Mouse (Mus musculus): Measurements from ENCODE around the gene Bcl3. TPM values are rescaled to one million over a fixed set of nuclear protein-coding genes. Genes with fewer than 3 reads are reported as not detected.

Bcl3 gene
- polyA plus RNA-seq, 1 experiment from 2014 or later = 1.1 TPM

DNA sequence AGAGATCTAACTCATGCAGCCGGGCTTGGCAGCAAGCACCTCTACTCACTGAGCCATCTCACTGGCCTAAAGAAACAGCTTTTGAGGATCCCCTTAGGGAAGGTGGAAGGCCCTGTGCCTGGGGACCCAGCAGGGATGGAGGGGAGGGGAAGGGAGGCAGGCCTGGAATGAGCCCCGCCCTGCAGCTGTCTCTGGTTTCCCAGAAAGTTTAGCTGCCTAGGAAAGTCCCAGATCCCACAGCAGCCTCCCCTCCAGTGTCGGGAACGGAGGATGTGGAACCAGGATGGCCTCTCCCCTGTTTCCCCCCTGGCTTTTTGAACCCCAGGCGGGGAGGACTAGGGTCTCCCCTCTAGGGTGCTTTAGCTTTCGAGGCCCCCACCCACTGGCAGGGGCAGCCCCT is 4.2 kb upstream of the Bcl3 start:
- peaks cover 7% of the 10 kb centered on the region; the same call in 1 of the 2 replicates for H3K4me1 ChIP-seq (replicated peaks; ENCODE audit: control insufficient read depth, insufficient read depth, low read length)
- H3K9me3 ChIP-seq (ENCODE audit: control insufficient read depth, low read length) = no peaks in the 10 kb centered on the region
- H3K4me3 ChIP-seq (ENCODE audit: low read depth, low read length) = no peak overlapping the region
- ATAC-seq (replicated peaks; ENCODE audit: low FRiP score) (no peak), DNase-seq (ENCODE audit: low spot score) (no peak)
- H3K4me2 ChIP-seq (ENCODE audit: low read depth, low read length, severe bottlenecking) = no peak overlapping the region
- H3K9ac ChIP-seq (ENCODE audit: low read length) = no peak overlapping the region
- WGBS = 44% methylated on average over 6 of the region's 6 CpGs
- no peaks in the 10 kb centered on the region for H3K36me3 ChIP-seq (ENCODE audit: control insufficient read depth, insufficient read depth, low read length)
- no peak overlapping the region for H3K27ac ChIP-seq (ENCODE audit: low read depth, low read length)
- H3K27me3 ChIP-seq (ENCODE audit: control insufficient read depth, insufficient read depth, low read length) = peaks cover 19% of the 10 kb centered on the region

- Histone ChIP-seq H3K36me3 (ENCODE audit: control insufficient read depth, insufficient read depth, low read length) (no peaks in the 10 kb centered on the region), H3K9me3 (ENCODE audit: control insufficient read depth, low read length) (no peaks in the 10 kb centered on the region; the same call in 1 of the 2 replicates), H3K27me3 (ENCODE audit: control insufficient read depth, insufficient read depth, low read length) (peaks cover 25% of the 10 kb centered on the region), H3K27ac (ENCODE audit: low read depth, low read length) (no peak overlapping the region), H3K4me1 (replicated peaks; ENCODE audit: control insufficient read depth, insufficient read depth, low read length) (peaks cover 5% of the 10 kb centered on the region; the same call in 1 of the 2 replicates), H3K4me2 (ENCODE audit: low read depth, low read length, severe bottlenecking) (peak overlapping the region; percentile 36; the same call in 1 of the 2 replicates), H3K4me3 (ENCODE audit: low read depth, low read length) (no peak overlapping the region), H3K9ac (ENCODE audit: low read length) (peak overlapping the region; percentile 13)
- 24% methylated on average over 26 of the region's 26 CpGs for WGBS
- ATAC-seq (replicated peaks; ENCODE audit: low FRiP score) = peak; percentile 73
- DNase-seq (ENCODE audit: low spot score) = peak; percentile 81
Observed at GRCm38 (mm10) chr7:19824182-19824973, 1.8 kb upstream of the Bcl3 start.

GRCm38 (mm10) chr7:19823256-19824181 is 949 bp upstream of the Bcl3 start:
- Histone ChIP-seq H3K36me3 (ENCODE audit: control insufficient read depth, insufficient read depth, low read length) (no peaks in the 10 kb centered on the region), H3K9ac (ENCODE audit: low read length) (no peak overlapping the region; the same call in 1 of the 2 replicates), H3K9me3 (ENCODE audit: control insufficient read depth, low read length) (no peaks in the 10 kb centered on the region; the same call in 1 of the 2 replicates), H3K4me1 (replicated peaks; ENCODE audit: control insufficient read depth, insufficient read depth, low read length) (peaks cover 5% of the 10 kb centered on the region; the same call in 1 of the 2 replicates), H3K4me2 (ENCODE audit: low read depth, low read length, severe bottlenecking) (peak overlapping the region; percentile 36; the same call in 1 of the 2 replicates), H3K27ac (ENCODE audit: low read depth, low read length) (no peak overlapping the region), H3K4me3 (ENCODE audit: low read depth, low read length) (no peak overlapping the region), H3K27me3 (ENCODE audit: control insufficient read depth, insufficient read depth, low read length) (peaks cover 28% of the 10 kb centered on the region)
- ATAC-seq (replicated peaks; ENCODE audit: low FRiP score) (no peak), DNase-seq (ENCODE audit: low spot score) (no peak)
- WGBS = 24% methylated on average over 16 of the region's 16 CpGs

- H3K27ac ChIP-seq (ENCODE audit: low read depth, low read length) = no peak overlapping the region
- WGBS = 4% methylated on average over 20 of the region's 20 CpGs
Observed at GRCm38 (mm10) chr7:19822193-19822592, 377 bp downstream of the Bcl3 start.

GRCm38 (mm10) chr7:19821633-19822032 is 937 bp downstream of the Bcl3 start:
- no peaks in the 10 kb centered on the region for H3K36me3 ChIP-seq (ENCODE audit: control insufficient read depth, insufficient read depth, low read length)
- H3K27ac ChIP-seq (ENCODE audit: low read depth, low read length) = no peak overlapping the region
- 56% methylated on average over 7 of the region's 7 CpGs for WGBS
- no peak overlapping the region for H3K4me2 ChIP-seq (ENCODE audit: low read depth, low read length, severe bottlenecking)
- no peak overlapping the region for H3K9ac ChIP-seq (ENCODE audit: low read length)
- no peaks in the 10 kb centered on the region; the same call in 1 of the 2 replicates for H3K9me3 ChIP-seq (ENCODE audit: control insufficient read depth, low read length)
- H3K27me3 ChIP-seq (ENCODE audit: control insufficient read depth, insufficient read depth, low read length) = peaks cover 32% of the 10 kb centered on the region
- DNase-seq (ENCODE audit: low spot score) = no peak
- H3K4me3 ChIP-seq (ENCODE audit: low read depth, low read length) = no peak overlapping the region
- peaks cover 9% of the 10 kb centered on the region for H3K4me1 ChIP-seq (replicated peaks; ENCODE audit: control insufficient read depth, insufficient read depth, low read length)
- no peak for ATAC-seq (replicated peaks; ENCODE audit: low FRiP score)

More at GRCm38 (mm10) chr7:19822193-19822592, 377 bp downstream of the Bcl3 start:
- DNase-seq (ENCODE audit: low spot score) = no peak
- peak overlapping the region; percentile 51 for H3K4me2 ChIP-seq (ENCODE audit: low read depth, low read length, severe bottlenecking)
- H3K4me3 ChIP-seq (ENCODE audit: low read depth, low read length) = peak overlapping the region; percentile 24
- peaks cover 28% of the 10 kb centered on the region for H3K27me3 ChIP-seq (ENCODE audit: control insufficient read depth, insufficient read depth, low read length)
- no peaks in the 10 kb centered on the region; the same call in 1 of the 2 replicates for H3K9me3 ChIP-seq (ENCODE audit: control insufficient read depth, low read length)
- peak overlapping the region; percentile 41; the same call in 1 of the 2 replicates for H3K9ac ChIP-seq (ENCODE audit: low read length)
- no peaks in the 10 kb centered on the region for H3K36me3 ChIP-seq (ENCODE audit: control insufficient read depth, insufficient read depth, low read length)
- peaks cover 5% of the 10 kb centered on the region; the same call in 1 of the 2 replicates for H3K4me1 ChIP-seq (replicated peaks; ENCODE audit: control insufficient read depth, insufficient read depth, low read length)
- no peak for ATAC-seq (replicated peaks; ENCODE audit: low FRiP score)

DNA sequence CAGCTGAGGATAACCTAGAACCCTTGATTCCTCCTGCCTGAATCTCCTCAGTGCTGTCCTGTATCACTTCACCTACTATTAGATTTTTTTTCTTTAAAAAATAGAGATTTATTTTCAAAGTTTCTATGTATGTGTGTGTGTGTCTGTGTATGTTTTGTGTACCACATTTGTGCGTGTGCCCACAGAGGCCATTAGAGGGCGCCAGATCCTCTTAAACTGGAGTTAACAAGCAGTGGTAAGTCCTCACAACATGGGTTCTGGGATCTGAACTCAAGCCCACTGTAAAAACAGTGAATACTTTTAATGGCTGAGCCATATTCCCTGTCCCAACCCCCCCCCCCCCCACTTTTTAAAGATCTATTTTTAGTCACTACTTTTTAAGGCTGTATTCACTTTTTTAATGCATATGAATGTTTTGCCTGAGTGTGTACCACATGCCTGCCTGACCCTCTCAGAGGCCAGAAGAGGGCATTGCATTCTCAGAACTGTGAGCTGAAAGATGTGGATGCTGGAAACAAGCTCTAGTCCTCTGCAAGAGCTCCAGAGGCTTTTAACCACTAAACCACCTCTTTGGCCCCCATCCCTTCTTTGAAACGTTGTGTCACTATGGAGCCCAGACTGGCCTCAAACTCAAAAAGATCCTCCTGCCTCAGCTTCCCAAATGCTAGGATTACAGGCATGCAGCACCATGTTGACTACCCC is 2.1 kb downstream of the Bcl3 start:
- ATAC-seq (replicated peaks; ENCODE audit: low FRiP score) = no peak
- peaks cover 11% of the 10 kb centered on the region for H3K4me1 ChIP-seq (replicated peaks; ENCODE audit: control insufficient read depth, insufficient read depth, low read length)

GRCm38 (mm10) chr7:19818875-19819274 is 3.7 kb downstream of the Bcl3 start:
- Histone ChIP-seq H3K4me2 (ENCODE audit: low read depth, low read length, severe bottlenecking) (no peak overlapping the region), H3K9ac (ENCODE audit: low read length) (no peak overlapping the region)

More for the DNA sequence above, 2.1 kb downstream of the Bcl3 start:
- Histone ChIP-seq H3K27me3 (ENCODE audit: control insufficient read depth, insufficient read depth, low read length) (peaks cover 36% of the 10 kb centered on the region), H3K36me3 (ENCODE audit: control insufficient read depth, insufficient read depth, low read length) (no peaks in the 10 kb centered on the region), H3K4me2 (ENCODE audit: low read depth, low read length, severe bottlenecking) (no peak overlapping the region), H3K9ac (ENCODE audit: low read length) (no peak overlapping the region), H3K4me3 (ENCODE audit: low read depth, low read length) (no peak overlapping the region), H3K9me3 (ENCODE audit: control insufficient read depth, low read length) (no peaks in the 10 kb centered on the region; the same call in 1 of the 2 replicates), H3K27ac (ENCODE audit: low read depth, low read length) (no peak overlapping the region)
- WGBS = 63% methylated on average over 3 of the region's 3 CpGs
- no peak for DNase-seq (ENCODE audit: low spot score)

GRCm38 (mm10) chr7:19818440-19818839 is 4.1 kb downstream of the Bcl3 start:
- WGBS = 86% methylated on average over 5 of the region's 5 CpGs
- H3K27me3 ChIP-seq (ENCODE audit: control insufficient read depth, insufficient read depth, low read length) = peaks cover 32% of the 10 kb centered on the region
- no peak for ATAC-seq (replicated peaks; ENCODE audit: low FRiP score)
- no peak overlapping the region for H3K4me3 ChIP-seq (ENCODE audit: low read depth, low read length)
- no peak for DNase-seq (ENCODE audit: low spot score)
- H3K4me2 ChIP-seq (ENCODE audit: low read depth, low read length, severe bottlenecking) = no peak overlapping the region
- H3K36me3 ChIP-seq (ENCODE audit: control insufficient read depth, insufficient read depth, low read length) = no peaks in the 10 kb centered on the region
- no peak overlapping the region for H3K9ac ChIP-seq (ENCODE audit: low read length)
- H3K27ac ChIP-seq (ENCODE audit: low read depth, low read length) = no peak overlapping the region
- peaks cover 9% of the 10 kb centered on the region for H3K4me1 ChIP-seq (replicated peaks; ENCODE audit: control insufficient read depth, insufficient read depth, low read length)
- H3K9me3 ChIP-seq (ENCODE audit: control insufficient read depth, low read length) = no peaks in the 10 kb centered on the region; the same call in 1 of the 2 replicates

More at GRCm38 (mm10) chr7:19818875-19819274, 3.7 kb downstream of the Bcl3 start:
- Histone ChIP-seq H3K36me3 (ENCODE audit: control insufficient read depth, insufficient read depth, low read length) (no peaks in the 10 kb centered on the region), H3K9me3 (ENCODE audit: control insufficient read depth, low read length) (no peaks in the 10 kb centered on the region; the same call in 1 of the 2 replicates), H3K4me1 (replicated peaks; ENCODE audit: control insufficient read depth, insufficient read depth, low read length) (peaks cover 11% of the 10 kb centered on the region), H3K27ac (ENCODE audit: low read depth, low read length) (no peak overlapping the region), H3K4me3 (ENCODE audit: low read depth, low read length) (no peak overlapping the region), H3K27me3 (ENCODE audit: control insufficient read depth, insufficient read depth, low read length) (peaks cover 36% of the 10 kb centered on the region)
- ATAC-seq (replicated peaks; ENCODE audit: low FRiP score) = no peak
- DNase-seq (ENCODE audit: low spot score) = no peak
- 83% methylated on average over 7 of the region's 7 CpGs for WGBS
